9 mouse cellular contexts compared by ENCODE assay signal in the genomic region with DNA sequence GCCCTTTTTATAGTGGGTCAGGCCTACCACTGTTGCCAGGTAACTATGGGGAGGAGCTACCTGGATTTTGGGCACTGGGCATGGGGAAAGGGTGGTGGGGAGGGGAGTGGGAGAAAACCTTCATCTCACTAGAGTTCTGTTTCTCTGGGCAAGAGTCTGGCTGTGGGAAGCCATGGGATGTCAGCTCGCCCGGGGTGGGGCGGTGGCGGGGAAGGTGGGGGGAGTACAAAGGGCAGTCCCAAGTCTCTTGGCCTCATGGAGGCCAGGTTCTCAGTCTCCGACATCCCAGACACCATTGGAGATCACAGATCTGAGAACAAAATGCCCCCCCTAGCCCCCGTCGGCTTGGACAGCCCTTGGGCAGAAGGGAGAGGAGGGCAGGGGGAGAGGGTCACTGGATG. TPM values are rescaled to one million over a fixed set of nuclear protein-coding genes. Genes with fewer than 3 reads are reported as not detected.
DNase-seq lines count a peak whose midpoint lies in the region; ATAC-seq lines count a peak whose summit lies in the region.
"Had no signal": no experiment of that assay in that cellular context is flagged by ENCODE, and none has a peak within 500 bp of the region (broad histone marks: within the 10 kb centered on the region; RNA-seq: fewer than 3 reads in every experiment).

No protein-coding gene starts in this region.

- no peak for DNase-seq in heart, postnatal 36 days
- DNase-seq in ZHBTc4 (ENCODE audit: low read depth, low spot score): peak; percentile 43
- no peak for DNase-seq in hindbrain, embryonic 14.5 days (ENCODE audit: low spot score)
- peak; percentile 21 for DNase-seq in midbrain, embryonic 10.5 days (ENCODE audit: low spot score)
- DNase-seq in cerebellum, adult 18-20 months: no peak
- DNase-seq in cerebellum, adult 8-10 months: no peak
- no peak for DNase-seq in frontal cortex, postnatal 36 days (ENCODE audit: low spot score in 2 of 2)

- H3K4me3 ChIP-seq in heart, embryonic 14.5 days (ENCODE audit: control insufficient read depth in 1 of 2, insufficient read depth in 1 of 2, low read depth in 1 of 2, low read length in 2 of 2): no peak overlapping the region
- H3K4me3 ChIP-seq in hindbrain, embryonic 14.5 days (replicated peaks; ENCODE audit: low read length): no peak overlapping the region
- no peak overlapping the region for H3K4me3 ChIP-seq in midbrain, embryonic 10.5 days
- H3K4me3 ChIP-seq: myocyte had no signal

- intact Hi-C loops in heart, postnatal 36 days (cut with DNase I): loop anchor here (5.0 kb wide), 1 partner anchor 472 kb away; no protein-coding TSS in a partner anchor

- no peak overlapping the region for H3K9ac ChIP-seq in heart, embryonic 14.5 days (ENCODE audit: low read length)
- H3K9ac ChIP-seq in hindbrain, embryonic 14.5 days: no peak overlapping the region

- H3K27ac ChIP-seq in heart, embryonic 14.5 days (replicated peaks in 1 of 2; ENCODE audit: control insufficient read depth in 1 of 2, insufficient read depth in 1 of 2, low read depth in 2 of 2, low read length in 2 of 2): no peak overlapping the region
- H3K27ac ChIP-seq in hindbrain, embryonic 14.5 days: no peak overlapping the region
- no peak overlapping the region for H3K27ac ChIP-seq in midbrain, embryonic 10.5 days (replicated peaks)

- H3K9me3 ChIP-seq in heart, embryonic 14.5 days (ENCODE audit: control insufficient read depth, low read length): peaks cover 52% of the 10 kb centered on the region
- peaks cover 71% of the 10 kb centered on the region for H3K9me3 ChIP-seq in hindbrain, embryonic 14.5 days (ENCODE audit: control insufficient read depth, low read length)
- peaks cover 71% of the 10 kb centered on the region for H3K9me3 ChIP-seq in midbrain, embryonic 10.5 days (replicated peaks)

- no peaks in the 10 kb centered on the region for H3K4me1 ChIP-seq in heart, embryonic 14.5 days (ENCODE audit: control insufficient read depth in 2 of 2, insufficient read depth in 2 of 2, low read length in 2 of 2)
- H3K4me1 ChIP-seq in hindbrain, embryonic 14.5 days (replicated peaks; ENCODE audit: control insufficient read depth, insufficient read depth, low read length): no peaks in the 10 kb centered on the region
- H3K4me1 ChIP-seq in midbrain, embryonic 10.5 days: no peaks in the 10 kb centered on the region

- 87% methylated on average over 7 of the region's 7 CpGs for WGBS in heart, embryonic 14.5 days
- 94% methylated on average over 7 of the region's 7 CpGs for WGBS in hindbrain, embryonic 14.5 days
- WGBS in midbrain, embryonic 10.5 days: 94% methylated on average over 7 of the region's 7 CpGs

- no peaks in the 10 kb centered on the region for H3K36me3 ChIP-seq in heart, embryonic 14.5 days (ENCODE audit: control insufficient read depth, insufficient read depth, low read length)
- no peaks in the 10 kb centered on the region for H3K36me3 ChIP-seq in hindbrain, embryonic 14.5 days (replicated peaks; ENCODE audit: control insufficient read depth, insufficient read depth)
- peaks cover 9% of the 10 kb centered on the region; the same call in 1 of the 2 replicates for H3K36me3 ChIP-seq in midbrain, embryonic 10.5 days

- no peaks in the 10 kb centered on the region for H3K27me3 ChIP-seq in heart, embryonic 14.5 days (ENCODE audit: control insufficient read depth, insufficient read depth, low read length)
- H3K27me3 ChIP-seq in hindbrain, embryonic 14.5 days (ENCODE audit: control insufficient read depth, insufficient read depth, low read length): no peaks in the 10 kb centered on the region
- H3K27me3 ChIP-seq in midbrain, embryonic 10.5 days (ENCODE audit: low read depth, poor library complexity, severe bottlenecking): no peaks in the 10 kb centered on the region

- no peak overlapping the region for H3K4me2 ChIP-seq in heart, embryonic 14.5 days (ENCODE audit: low read length)
- no peak overlapping the region for H3K4me2 ChIP-seq in hindbrain, embryonic 14.5 days (replicated peaks)

- ATAC-seq in heart, embryonic 14.5 days (ENCODE audit: insufficient number of reproducible peaks, insufficient read depth, low FRiP score, low read depth): peak; percentile 12; the same call in 1 of the 2 replicates
- ATAC-seq in hindbrain, embryonic 14.5 days (ENCODE audit: low FRiP score): peak; percentile 44

RNA-seq across cellular contexts. Expression of a gene that starts 6.5 kb away (rescaled TPM):
- polyA plus RNA-seq in heart, embryonic 14.5 days (2014; fragmentation: Nextera tagmentation; extraction: Ambion mirVana): 3.8 and 4.4 TPM in 2 replicates
- 1 to 10 TPM; 2.6 to 3.0 TPM for total RNA-seq in heart, postnatal 36 days (2021)
- 3.7 and 3.8 TPM in 2 replicates for polyA plus RNA-seq in hindbrain, embryonic 14.5 days (2014; fragmentation: Nextera tagmentation; extraction: Ambion mirVana)
- 3.5 and 3.7 TPM in 2 replicates for polyA plus RNA-seq in midbrain, embryonic 10.5 days (2016; fragmentation: Nextera tagmentation; extraction: Ambion mirVana)

RNA-seq across cellular contexts. Expression of a gene that starts 46.5 kb away (rescaled TPM):
- polyA plus RNA-seq in heart, embryonic 14.5 days (2014; fragmentation: Nextera tagmentation; extraction: Ambion mirVana): 0.14 TPM in 1 of 2 replicates, not detected in the other
- under 1 TPM; 0.47 to 0.73 TPM for total RNA-seq in heart, postnatal 36 days (2021)
- 0.14 and 0.19 TPM in 2 replicates for polyA plus RNA-seq in hindbrain, embryonic 14.5 days (2014; fragmentation: Nextera tagmentation; extraction: Ambion mirVana)
- 0.11 TPM in 1 of 2 replicates, not detected in the other for polyA plus RNA-seq in midbrain, embryonic 10.5 days (2016; fragmentation: Nextera tagmentation; extraction: Ambion mirVana)

Comparison
In these comparisons a context has a peak if more than half of its experiments do, and no peak if none do; other contexts are left out.
1. DNase-seq: peak in ZHBTc4 (single experiment) and midbrain, embryonic 10.5 days (single experiment); none in heart, postnatal 36 days (0 of 2), hindbrain, embryonic 14.5 days (single experiment), cerebellum, adult 18-20 months (0 of 2), cerebellum, adult 8-10 months (single experiment) and frontal cortex, postnatal 36 days (0 of 2).